Mouse (Mus musculus): ENCODE measurements around the gene 3830417A13Rik. TPM values are rescaled to one million over a fixed set of nuclear protein-coding genes. Genes with fewer than 3 reads are reported as not detected.

Gene 3830417A13Rik
- not detected for total RNA-seq (2023)

GRCm38 (mm10) chrX:64173248-64173647, at the start of gene 3830417A13Rik:
Gene 3830417A13Rik, plus strand, starts transcription at chrX:64173548.

DNA sequence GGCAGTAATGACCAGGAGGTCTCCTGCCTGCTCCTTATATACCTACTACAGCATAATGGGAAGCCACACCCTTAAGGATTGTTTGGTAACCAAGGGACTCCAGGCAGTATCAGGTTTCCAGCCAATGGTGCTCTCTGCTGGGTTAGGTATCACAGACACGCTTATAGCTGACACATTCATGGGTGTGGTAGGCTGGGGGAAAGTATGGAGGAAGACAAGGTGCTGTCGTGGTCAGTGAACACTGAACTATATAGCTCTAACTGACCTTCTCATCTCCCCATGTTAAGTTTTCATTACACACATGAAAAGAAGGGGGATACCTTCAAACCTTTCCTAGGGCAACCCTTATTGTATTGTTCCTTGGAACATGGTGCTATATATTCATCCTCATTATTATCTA, 21.2 kb upstream of the 3830417A13Rik start, which contains the start of gene Gm6760:
TSS of gene Gm6760 (minus strand) at position 101 of the 400 bp plus-strand sequence.

Other genes starting within 250 kb of the 3830417A13Rik start
- gene Gm6760, start 21.4 kb upstream of the 3830417A13Rik start, total RNA-seq (2023), result not detected
- gene Slitrk4, start 103.4 kb downstream of the 3830417A13Rik start, total RNA-seq (2023), result not detected

Data from CD4-positive naive resting alpha-beta T cell, adult 76 days (primary cell).